Mouse (Mus musculus): Measurements from ENCODE around the gene Stx1b. TPM values are rescaled to one million over a fixed set of nuclear protein-coding genes. Genes with fewer than 3 reads are reported as not detected.
A peak's percentile ranks its signal among the peaks of the same experiment; 100 is the strongest.

Stx1b gene
- polyA plus RNA-seq, 1 experiment: 0.01 TPM

GRCm38 (mm10) chr7:127810650-127811049, 13.7 kb downstream of the Stx1b start:
- no peak for TF ChIP-seq MYOD1 (IDR thresholded peaks at IDR 0.05; ENCODE audit: control insufficient read depth, insufficient read length, low read depth)
- no peak for TF ChIP-seq MYOG (IDR thresholded peaks at IDR 0.05; ENCODE audit: control insufficient read depth, extremely low read depth, insufficient read length)
- no peak for TF ChIP-seq CEBPB (IDR thresholded peaks at IDR 0.05; ENCODE audit: low read depth)
- TF ChIP-seq USF1 (IDR thresholded peaks at IDR 0.05; ENCODE audit: low read depth): no peak
- H3K27me3 ChIP-seq (ENCODE audit: control insufficient read depth, insufficient read depth, insufficient read length): peaks cover 4% of the 10 kb centered on the region
- H3K79me3 ChIP-seq (ENCODE audit: low read depth): no peaks in the 10 kb centered on the region
- H3K36me3 ChIP-seq (ENCODE audit: control insufficient read depth, insufficient read depth): no peaks in the 10 kb centered on the region
- H3ac ChIP-seq (ENCODE audit: control insufficient read depth, insufficient read length, low read depth): no peak overlapping the region
- H3K4me3 ChIP-seq (ENCODE audit: insufficient read depth, poor library complexity, severe bottlenecking): no peak overlapping the region
- no peaks in the 10 kb centered on the region for H3K79me2 ChIP-seq (ENCODE audit: control insufficient read depth, insufficient read depth)

GRCm38 (mm10) chr7:127809846-127810245, 14.5 kb downstream of the Stx1b start:
- no peak overlapping the region for H3K4me3 ChIP-seq (ENCODE audit: insufficient read depth, poor library complexity, severe bottlenecking)
- no peaks in the 10 kb centered on the region for H3K79me3 ChIP-seq (ENCODE audit: low read depth)
- TF ChIP-seq MYOG (IDR thresholded peaks at IDR 0.05; ENCODE audit: control insufficient read depth, extremely low read depth, insufficient read length) (no peak), USF1 (IDR thresholded peaks at IDR 0.05; ENCODE audit: low read depth) (no peak), CEBPB (IDR thresholded peaks at IDR 0.05; ENCODE audit: low read depth) (no peak), CTCF (IDR thresholded peaks at IDR 0.05; ENCODE audit: control insufficient read depth, insufficient read depth, insufficient read length) (no peak), FOSL1 (IDR thresholded peaks at IDR 0.05; ENCODE audit: insufficient read depth, low read length, poor library complexity, severe bottlenecking) (no peak), MYOD1 (IDR thresholded peaks at IDR 0.05; ENCODE audit: control insufficient read depth, insufficient read length, low read depth) (no peak), MAX (IDR thresholded peaks at IDR 0.05) (no peak)
- H3K36me3 ChIP-seq (ENCODE audit: control insufficient read depth, insufficient read depth): no peaks in the 10 kb centered on the region
- H3ac ChIP-seq (ENCODE audit: control insufficient read depth, insufficient read length, low read depth): no peak overlapping the region
- peaks cover 4% of the 10 kb centered on the region for H3K27me3 ChIP-seq (ENCODE audit: control insufficient read depth, insufficient read depth, insufficient read length)
- H3K79me2 ChIP-seq (ENCODE audit: control insufficient read depth, insufficient read depth): no peaks in the 10 kb centered on the region

GRCm38 (mm10) chr7:127808821-127809220, 15.5 kb downstream of the Stx1b start:
- Histone ChIP-seq H3K36me3 (ENCODE audit: control insufficient read depth, insufficient read depth) (no peaks in the 10 kb centered on the region), H3K27me3 (ENCODE audit: control insufficient read depth, insufficient read depth, insufficient read length) (peaks cover 4% of the 10 kb centered on the region), H3K4me3 (ENCODE audit: insufficient read depth, poor library complexity, severe bottlenecking) (no peak overlapping the region), H3ac (ENCODE audit: control insufficient read depth, insufficient read length, low read depth) (no peak overlapping the region), H3K79me2 (ENCODE audit: control insufficient read depth, insufficient read depth) (no peaks in the 10 kb centered on the region), H3K79me3 (ENCODE audit: low read depth) (no peaks in the 10 kb centered on the region)
- TF ChIP-seq FOSL1 (IDR thresholded peaks at IDR 0.05; ENCODE audit: insufficient read depth, low read length, poor library complexity, severe bottlenecking): no peak
- no peak for TF ChIP-seq MAX (IDR thresholded peaks at IDR 0.05)
- TF ChIP-seq MYOD1 (IDR thresholded peaks at IDR 0.05; ENCODE audit: control insufficient read depth, insufficient read length, low read depth): no peak

- Histone ChIP-seq H3K27me3 (ENCODE audit: control insufficient read depth, insufficient read depth, insufficient read length) (no peaks in the 10 kb centered on the region), H3K4me3 (ENCODE audit: insufficient read depth, poor library complexity, severe bottlenecking) (no peak overlapping the region), H3K79me3 (ENCODE audit: low read depth) (no peaks in the 10 kb centered on the region), H3K79me2 (ENCODE audit: control insufficient read depth, insufficient read depth) (no peaks in the 10 kb centered on the region), H3K36me3 (ENCODE audit: control insufficient read depth, insufficient read depth) (peaks cover 23% of the 10 kb centered on the region), H3ac (ENCODE audit: control insufficient read depth, insufficient read length, low read depth) (no peak overlapping the region)
- TF ChIP-seq MYOG (IDR thresholded peaks at IDR 0.05; ENCODE audit: control insufficient read depth, extremely low read depth, insufficient read length) (no peak), CTCF (IDR thresholded peaks at IDR 0.05; ENCODE audit: control insufficient read depth, insufficient read depth, insufficient read length) (no peak), FOSL1 (IDR thresholded peaks at IDR 0.05; ENCODE audit: insufficient read depth, low read length, poor library complexity, severe bottlenecking) (no peak), MAX (IDR thresholded peaks at IDR 0.05) (no peak), MYOD1 (IDR thresholded peaks at IDR 0.05; ENCODE audit: control insufficient read depth, insufficient read length, low read depth) (no peak), CEBPB (IDR thresholded peaks at IDR 0.05; ENCODE audit: low read depth) (no peak), USF1 (IDR thresholded peaks at IDR 0.05; ENCODE audit: low read depth) (no peak)
Observed at GRCm38 (mm10) chr7:127802313-127802712, 22.0 kb downstream of the Stx1b start.

- no peak overlapping the region for H3K4me3 ChIP-seq (ENCODE audit: insufficient read depth, poor library complexity, severe bottlenecking)
- H3K27me3 ChIP-seq (ENCODE audit: control insufficient read depth, insufficient read depth, insufficient read length): no peaks in the 10 kb centered on the region
- peaks cover 33% of the 10 kb centered on the region for H3K36me3 ChIP-seq (ENCODE audit: control insufficient read depth, insufficient read depth)
- H3ac ChIP-seq (ENCODE audit: control insufficient read depth, insufficient read length, low read depth): no peak overlapping the region
- no peaks in the 10 kb centered on the region for H3K79me2 ChIP-seq (ENCODE audit: control insufficient read depth, insufficient read depth)
- H3K79me3 ChIP-seq (ENCODE audit: low read depth): no peaks in the 10 kb centered on the region
- TF ChIP-seq MYOG (IDR thresholded peaks at IDR 0.05; ENCODE audit: control insufficient read depth, extremely low read depth, insufficient read length) (no peak), MAX (IDR thresholded peaks at IDR 0.05) (no peak), MYOD1 (IDR thresholded peaks at IDR 0.05; ENCODE audit: control insufficient read depth, insufficient read length, low read depth) (peak; percentile 25), CEBPB (IDR thresholded peaks at IDR 0.05; ENCODE audit: low read depth) (no peak), CTCF (IDR thresholded peaks at IDR 0.05; ENCODE audit: control insufficient read depth, insufficient read depth, insufficient read length) (no peak)
Observed at GRCm38 (mm10) chr7:127801010-127801621, 23.2 kb downstream of the Stx1b start.

GRCm38 (mm10) chr7:127800435-127801009, 23.8 kb downstream of the Stx1b start, which contains the start of gene Hsd3b7:
TSS of gene Hsd3b7 (plus strand) at chr7:127800604.
- no peaks in the 10 kb centered on the region for H3K79me3 ChIP-seq (ENCODE audit: low read depth)
- no peaks in the 10 kb centered on the region for H3K79me2 ChIP-seq (ENCODE audit: control insufficient read depth, insufficient read depth)
- TF ChIP-seq USF1 (IDR thresholded peaks at IDR 0.05; ENCODE audit: low read depth) (no peak), CTCF (IDR thresholded peaks at IDR 0.05; ENCODE audit: control insufficient read depth, insufficient read depth, insufficient read length) (peak; percentile 44)
- no peaks in the 10 kb centered on the region for H3K27me3 ChIP-seq (ENCODE audit: control insufficient read depth, insufficient read depth, insufficient read length)
- no peak within 1 kb of the TSS for H3K4me3 ChIP-seq (ENCODE audit: insufficient read depth, poor library complexity, severe bottlenecking)
- H3K36me3 ChIP-seq (ENCODE audit: control insufficient read depth, insufficient read depth): peaks cover 36% of the 10 kb centered on the region
- H3ac ChIP-seq (ENCODE audit: control insufficient read depth, insufficient read length, low read depth): no peak within 1 kb of the TSS

All from C2C12 (cell line).